Mouse (Mus musculus) urinary bladder, postnatal 4 days (tissue): ENCODE results near the gene Rad51d.
"Not testable (repeated sequence)": the region's sequence is repeated elsewhere in the genome, so short reads cannot be mapped to it uniquely, and the experiment has no call there.

ENCODE experiments used
- DNase-seq, 2 experiments: peaks; one replicate each; pipeline ENCODE4 v3.0.0; 2021 to 2022; ENCODE audit warnings: low spot score in 2 of 2

Rad51d gene

DNA sequence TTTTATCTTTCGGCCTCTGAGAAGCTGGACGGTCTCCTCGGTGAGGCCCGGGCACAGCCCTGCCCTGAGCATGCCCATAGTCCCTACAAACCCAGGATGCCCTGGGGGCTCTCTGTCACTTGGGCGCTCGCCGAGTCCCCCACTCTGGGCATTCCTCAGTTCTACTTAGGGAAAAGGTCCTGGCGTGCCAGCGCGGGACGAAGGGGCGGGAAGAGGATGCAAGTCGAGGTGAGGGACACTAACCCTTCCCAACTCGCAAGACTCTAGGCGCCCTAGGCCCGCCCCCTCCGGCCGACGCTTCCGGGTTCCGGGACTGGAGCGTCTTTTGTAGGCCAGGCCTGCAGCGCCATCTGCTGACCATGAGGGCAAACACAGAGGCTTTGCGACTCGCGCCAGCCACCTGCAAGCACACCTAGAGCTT is at the start of gene Rad51d:
Gene Rad51d (minus strand): TSS at position 273 of the 421 bp plus-strand sequence.
- DNase-seq: peak; percentile 88 to 94

DNA sequence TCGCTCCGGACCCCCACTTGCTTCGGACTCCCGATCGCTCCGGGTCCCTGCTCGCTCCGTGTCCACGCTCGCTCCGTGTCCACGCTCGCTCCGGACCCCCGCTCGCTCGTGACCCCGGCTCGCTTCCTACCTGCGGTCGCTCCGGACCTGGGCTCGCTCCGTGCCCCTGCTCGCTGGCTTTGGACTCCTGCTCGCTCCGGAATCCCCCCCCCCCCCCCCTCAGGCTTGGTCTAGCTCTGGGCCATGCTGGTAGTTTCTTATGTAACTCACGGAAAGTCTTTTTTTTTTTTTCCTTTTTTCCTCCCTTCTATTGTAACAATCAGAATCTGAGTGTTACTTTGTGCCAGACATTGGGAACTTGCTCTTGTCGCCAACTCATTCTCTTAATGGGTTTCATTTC is 42.8 kb upstream of the Rad51d start:
- DNase-seq: no peak

DNA sequence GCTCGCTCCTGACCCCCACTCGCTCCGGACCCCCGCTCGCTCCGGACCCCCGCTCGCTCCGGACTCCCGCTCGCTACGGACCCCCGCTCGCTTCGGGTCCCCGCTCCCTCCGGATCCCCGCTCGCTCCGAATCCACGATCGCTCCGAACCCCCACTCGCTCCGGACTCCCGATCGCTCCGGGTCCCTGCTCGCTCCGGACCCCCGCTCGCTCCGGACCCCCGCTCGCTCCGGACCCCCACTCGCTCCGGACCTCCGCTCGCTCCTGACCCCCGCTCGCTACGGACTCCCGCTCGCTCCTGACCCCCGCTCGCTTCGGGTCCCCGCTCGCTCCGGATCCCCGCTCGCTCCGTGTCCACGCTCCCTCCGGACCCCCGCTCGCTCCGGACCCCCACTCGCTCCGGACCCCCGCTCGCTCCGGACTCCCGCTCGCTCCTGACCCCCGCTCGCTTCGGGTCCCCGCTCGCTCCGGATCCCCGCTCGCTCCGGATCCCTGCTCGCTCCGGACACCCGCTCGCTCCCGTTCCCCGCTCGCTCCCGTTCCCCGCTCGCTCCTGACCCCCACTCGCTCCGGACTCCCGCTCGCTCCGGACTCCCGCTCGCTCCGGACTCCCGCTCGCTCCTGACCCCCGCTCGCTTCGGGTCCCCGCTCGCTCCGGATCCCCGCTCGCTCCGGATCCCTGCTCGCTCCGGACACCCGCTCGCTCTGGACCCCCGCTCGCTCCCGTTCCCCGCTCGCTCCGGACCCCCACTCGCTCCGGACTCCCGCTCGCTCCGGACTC is 41.4 kb upstream of the Rad51d start:
- DNase-seq: not testable (repeated sequence)

DNA sequence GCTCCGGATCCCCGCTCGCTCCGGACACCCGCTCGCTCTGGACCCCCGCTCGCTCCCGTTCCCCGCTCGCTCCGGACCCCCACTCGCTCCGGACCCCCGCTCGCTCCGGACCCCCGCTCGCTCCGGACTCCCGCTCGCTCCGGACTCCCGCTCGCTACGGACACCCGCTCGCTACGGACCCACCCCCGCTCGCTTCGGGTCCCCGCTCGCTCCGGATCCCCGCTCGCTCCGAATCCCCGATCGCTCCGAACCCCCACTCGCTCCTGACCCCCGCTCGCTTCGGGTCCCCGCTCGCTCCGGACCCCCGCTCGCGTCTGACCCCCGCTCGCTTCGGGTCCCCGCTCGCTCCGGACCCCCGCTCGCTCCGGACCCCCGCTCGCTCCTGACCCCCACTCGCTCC is 40.7 kb upstream of the Rad51d start:
- DNase-seq: not testable (repeated sequence)

DNA sequence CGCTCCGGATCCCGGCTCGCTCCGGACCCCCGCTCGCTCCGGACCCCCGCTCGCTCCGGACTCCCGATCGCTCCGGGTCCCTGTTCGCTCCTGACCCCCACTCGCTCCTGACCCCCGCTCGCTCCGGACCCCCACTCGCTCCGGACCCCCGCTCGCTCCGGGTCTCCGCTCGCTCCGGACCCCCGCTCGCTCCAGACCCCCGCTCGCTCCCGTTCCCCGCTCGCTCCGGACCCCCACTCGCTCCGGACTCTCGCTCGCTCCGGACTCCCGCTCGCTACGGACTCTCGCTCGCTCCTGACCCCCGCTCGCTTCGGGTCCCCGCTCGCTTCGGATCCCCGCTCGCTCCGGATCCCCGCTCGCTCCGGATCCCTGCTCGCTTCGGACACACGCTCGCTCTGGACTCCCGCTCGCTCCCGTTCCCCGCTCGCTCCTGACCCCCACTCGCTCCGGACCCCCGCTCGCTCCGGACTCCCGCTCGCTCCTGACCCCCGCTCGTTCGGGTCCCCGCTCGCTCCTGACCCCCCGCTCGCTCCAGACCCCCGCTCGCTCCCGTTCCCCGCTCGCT is 40.1 kb upstream of the Rad51d start:
- DNase-seq: not testable (repeated sequence)

DNA sequence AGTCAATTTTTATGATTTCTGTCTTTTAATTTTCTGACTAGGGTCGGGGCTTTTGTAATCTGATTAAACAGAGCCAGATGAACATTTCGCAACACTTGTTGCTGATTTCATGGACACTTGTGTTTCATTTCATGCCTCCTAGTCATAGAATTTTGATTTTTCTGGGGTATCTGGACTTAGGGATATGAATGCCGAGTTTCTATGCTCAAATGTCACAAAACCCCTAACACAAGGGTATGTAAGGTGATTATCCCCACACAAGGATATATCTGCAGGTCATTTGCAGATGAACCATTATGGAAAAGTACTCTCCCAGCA is 39.2 kb upstream of the Rad51d start:
- DNase-seq: no peak

DNA sequence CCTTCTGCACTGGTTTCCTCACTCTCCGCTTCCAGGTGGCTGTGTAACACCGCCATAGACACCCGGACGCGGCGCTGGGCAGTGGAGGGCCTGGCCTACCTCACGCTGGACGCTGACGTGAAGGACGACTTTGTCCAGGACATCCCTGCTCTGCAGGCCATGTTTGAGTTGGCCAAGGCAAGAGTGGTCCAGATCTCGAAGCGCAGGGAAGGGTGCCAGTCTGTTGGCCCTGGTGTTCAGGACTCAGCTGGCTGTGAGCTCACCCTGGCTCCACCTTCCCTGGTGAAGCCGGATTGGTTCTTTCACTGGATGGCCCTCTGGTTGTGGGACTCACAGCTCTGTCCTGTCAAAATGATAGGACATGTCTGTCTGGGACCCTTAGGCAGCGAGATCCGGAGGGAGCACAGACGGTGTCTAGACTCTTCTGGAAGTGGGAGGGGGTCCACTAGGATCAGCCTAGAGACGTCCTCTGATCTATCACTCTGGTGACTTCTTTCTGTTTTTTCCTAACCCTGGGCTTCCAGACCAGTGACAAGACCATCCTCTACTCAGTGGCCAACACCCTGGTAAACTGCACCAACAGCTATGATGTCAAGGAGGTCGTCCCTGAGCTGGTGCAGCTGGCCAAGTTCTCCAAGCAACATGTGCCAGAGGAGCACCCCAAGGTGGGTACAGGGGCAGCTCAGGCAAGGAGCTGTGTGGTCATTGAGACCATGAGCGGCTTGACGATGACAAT is 38.7 kb upstream of the Rad51d start:
- no peak for DNase-seq

DNA sequence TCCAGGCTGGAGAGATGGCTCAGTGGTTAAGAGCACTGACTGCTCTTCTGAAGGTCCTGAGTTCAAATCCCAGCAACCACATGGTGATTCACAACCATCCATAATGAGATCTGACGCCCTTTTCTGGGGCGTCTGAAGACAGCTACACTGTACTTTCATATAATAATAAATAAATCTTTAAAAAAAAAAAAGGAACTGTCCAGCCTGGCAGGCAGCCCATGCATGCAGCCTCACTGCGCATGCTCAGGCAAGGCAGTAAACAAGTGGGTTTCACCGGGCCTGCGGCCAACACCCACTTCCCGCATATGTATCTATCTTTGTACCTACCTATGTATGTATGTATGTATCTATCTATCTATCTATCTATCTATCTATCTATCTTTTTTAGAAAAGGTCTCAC is 33.5 kb upstream of the Rad51d start:
- not testable (repeated sequence) for DNase-seq

DNA sequence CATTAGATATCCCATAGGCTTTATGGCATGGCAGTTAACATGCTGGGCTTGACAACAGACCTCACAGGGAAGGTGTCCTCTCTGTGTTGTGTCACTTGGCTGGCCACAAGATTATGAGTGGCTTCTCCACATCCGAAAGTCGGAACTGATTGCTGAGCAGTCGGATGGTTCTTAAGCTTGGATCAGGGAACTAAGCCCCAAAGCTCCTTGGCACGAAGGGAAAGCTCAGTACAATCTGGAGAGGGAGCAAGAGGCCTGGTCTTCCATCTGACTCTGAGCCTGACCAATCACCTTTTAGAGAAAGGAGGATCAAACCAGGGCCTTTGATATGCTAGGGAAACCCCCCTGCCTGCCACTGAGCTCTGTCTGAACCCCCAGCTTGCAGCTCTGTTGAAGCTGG is 31.3 kb upstream of the Rad51d start:
- DNase-seq: no peak

DNA sequence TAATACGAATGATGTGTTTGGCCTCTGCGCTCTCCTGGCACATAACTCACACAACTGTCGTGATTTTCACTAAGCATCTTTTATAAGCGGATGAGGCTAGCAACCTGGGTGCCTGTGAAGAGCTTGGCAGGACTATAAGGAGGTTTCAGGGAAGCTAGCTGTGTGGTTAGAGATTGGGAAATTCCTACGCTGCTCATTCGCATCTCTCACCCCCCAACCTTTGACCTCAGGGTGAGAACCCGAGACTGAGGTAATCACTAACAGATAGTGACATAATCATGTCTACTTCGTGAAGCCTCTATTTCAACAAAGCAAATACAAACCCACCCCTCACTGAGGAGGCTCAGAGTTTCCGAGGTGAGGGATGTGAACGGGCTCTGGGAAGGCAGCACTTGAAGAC is 30.4 kb upstream of the Rad51d start:
- no peak for DNase-seq

DNA sequence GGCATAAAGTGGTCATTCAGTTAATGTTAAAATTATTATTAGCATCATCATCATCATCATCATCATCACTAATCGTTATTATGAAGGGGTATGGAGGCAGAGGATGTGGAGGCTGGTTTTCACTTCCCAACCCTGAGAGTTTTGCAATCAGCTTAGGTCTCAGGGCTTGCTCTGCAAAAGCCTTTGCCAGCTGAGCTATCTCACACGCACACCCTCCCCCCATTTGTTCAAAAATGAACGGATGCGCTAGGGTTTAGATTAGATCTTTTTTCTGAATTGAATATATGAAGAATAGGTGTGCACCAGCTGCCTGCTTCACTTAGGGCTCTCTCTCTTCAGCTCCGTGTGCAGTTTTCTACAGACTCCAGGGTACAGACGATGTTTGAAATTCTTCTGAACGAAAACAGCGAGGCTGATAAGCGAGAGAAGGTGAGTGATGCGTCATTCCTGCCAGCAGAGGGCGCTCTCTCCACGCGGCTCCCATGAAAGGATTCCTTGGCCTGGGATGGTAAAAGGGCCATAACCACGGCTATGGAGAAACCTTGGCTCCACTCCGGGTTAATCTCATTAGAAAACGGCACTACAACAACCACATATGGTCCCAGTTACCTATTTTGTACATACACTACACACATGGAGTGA is 24.4 kb upstream of the Rad51d start:
- peak in 1 of 2 experiments; percentile 39 for DNase-seq

DNA sequence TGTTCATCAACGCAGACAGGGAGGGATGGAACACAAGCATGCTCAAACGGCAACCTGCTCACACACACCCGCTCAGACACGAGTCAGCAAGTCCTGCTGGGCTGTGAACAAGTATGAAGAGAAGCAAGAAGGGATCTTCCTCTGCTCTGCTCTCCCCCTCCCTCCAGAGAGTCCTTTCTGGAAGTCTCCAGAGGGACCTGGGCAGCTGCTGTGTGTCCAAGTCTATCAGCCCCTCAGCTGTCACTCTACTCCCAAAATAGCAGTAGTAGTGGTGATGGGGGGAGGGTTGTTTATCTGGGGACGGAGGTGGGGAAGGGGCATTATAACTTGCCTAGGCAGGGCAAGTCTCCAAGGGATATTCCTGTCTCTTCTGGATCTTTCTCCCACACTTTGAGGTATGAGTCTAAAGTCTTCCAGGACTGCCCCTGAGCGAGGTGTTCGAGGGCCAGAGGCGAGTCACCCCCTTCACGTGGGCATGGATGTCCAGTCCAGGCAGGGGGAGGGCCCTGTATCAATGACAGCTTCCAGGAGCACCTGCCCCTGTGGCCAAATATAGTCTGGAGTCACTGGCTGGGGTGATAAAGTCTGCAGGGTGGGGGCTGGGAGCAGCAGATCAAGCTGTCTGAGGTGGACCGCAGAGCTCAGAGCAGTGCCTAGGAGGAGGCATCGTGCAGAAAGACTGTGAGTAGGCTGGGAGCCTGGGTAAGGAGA is 20.4 kb upstream of the Rad51d start:
- DNase-seq: peak in 1 of 2 experiments; percentile 15

DNA sequence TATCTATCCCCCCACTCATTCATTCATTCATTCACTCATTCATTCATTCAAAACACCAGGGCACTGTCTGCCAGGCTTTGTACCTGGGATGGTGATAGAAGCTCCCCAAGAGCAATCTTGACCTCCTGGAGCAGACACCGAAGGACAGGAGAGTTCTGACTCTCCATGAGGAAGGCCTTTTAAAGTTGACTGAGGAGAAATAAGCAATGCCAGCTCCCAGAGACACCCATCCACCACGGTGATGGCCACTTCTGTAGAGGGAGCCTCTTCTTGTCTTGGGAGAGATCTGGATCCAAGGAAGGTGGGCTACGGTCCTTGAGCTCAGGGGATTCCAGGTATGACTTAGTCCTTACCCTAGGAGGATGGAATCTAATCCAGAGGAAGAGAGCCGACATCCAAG is 19.8 kb upstream of the Rad51d start, which contains the start of gene Unc45b:
Gene Unc45b (plus strand): TSS at position 301 of the 400 bp plus-strand sequence.
- no peak for DNase-seq

DNA sequence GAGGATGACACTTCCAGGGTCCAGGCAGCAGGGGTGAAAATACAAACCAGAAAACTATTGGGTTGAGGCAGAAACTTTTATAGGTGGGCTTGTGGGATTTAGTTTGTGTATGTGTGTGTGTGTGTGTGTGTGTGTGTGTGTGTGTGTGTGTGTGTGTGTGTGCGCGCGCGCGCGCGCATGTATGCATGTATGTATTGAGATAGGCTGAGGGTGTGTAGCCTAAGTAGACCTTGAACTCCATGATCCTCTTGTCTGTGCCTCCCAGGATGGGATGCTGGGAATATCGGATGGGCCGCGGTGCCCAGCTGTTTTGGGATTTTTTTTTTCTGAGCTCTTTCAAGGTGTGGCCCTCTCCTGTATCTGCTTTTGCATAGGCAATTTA is 18.2 kb upstream of the Rad51d start:
- no peak for DNase-seq

DNA sequence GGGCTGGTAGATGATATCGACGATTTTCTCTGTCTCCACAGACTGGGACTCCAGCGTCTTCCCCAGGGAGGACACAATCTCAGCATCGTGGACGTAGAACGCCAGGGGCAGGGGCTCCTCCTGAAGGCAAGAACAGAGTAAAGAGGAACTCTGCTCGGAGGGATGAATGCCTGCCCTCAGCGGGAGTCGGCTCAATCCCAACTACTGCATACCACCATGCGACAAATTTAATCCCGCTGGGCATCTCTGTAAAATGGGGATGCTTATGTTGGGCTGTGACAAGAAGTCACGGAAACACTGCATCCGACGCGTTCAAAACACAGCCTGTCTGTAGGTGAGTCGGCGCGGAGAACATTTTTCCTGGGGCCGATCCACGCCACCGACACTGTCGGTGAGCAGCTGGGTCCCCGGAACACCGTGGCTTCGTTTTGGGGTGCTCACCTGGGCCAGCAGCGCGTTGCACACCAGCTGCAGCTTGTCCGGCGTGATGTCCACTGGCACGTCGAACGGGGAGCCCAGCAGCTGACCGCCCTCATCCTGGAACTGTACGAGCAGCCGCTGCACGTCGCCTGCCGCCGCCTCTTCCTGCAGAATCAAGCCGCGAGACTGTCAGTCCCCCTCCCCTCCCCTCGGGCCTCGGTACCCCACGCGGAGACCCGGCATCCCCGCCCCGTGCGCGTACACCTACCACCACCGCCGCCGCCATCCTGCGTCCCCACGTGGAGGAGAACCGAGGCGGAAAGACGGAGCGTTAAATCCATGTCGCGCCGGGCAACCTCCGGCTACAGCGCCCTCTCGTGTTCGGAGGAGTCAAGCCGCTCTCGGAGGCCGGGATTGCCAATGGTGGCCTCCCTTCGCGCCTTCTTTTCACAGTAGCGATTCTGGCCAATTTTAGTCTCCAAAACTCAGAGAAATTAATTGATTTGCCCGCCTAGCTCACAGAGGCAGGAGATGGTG is 17.5 kb upstream of the Rad51d start, which contains the start of gene Nle1:
Gene Nle1 (minus strand): TSS at position 761 of the 957 bp plus-strand sequence.
- peak; percentile 87 to 96 for DNase-seq

DNA sequence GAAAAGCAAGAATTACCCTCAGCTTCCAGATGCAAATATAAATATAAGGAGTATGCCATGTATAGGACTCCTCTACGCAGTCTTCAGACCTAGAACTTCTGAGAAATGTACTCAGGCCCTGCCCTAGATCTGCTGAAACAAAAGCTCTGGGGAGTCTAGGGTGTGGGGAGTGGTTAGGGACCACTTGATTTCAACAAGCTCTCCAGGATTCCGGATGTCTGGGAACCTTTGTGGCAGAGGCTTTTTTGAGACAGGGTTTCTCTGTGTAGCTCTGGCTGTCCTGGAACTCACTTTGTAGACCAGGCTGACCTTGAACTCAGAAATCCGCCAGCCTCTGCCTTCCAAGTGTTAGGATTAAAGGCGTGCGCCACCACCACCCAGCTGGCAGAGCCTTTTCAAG is 15.4 kb upstream of the Rad51d start:
- no peak for DNase-seq

DNA sequence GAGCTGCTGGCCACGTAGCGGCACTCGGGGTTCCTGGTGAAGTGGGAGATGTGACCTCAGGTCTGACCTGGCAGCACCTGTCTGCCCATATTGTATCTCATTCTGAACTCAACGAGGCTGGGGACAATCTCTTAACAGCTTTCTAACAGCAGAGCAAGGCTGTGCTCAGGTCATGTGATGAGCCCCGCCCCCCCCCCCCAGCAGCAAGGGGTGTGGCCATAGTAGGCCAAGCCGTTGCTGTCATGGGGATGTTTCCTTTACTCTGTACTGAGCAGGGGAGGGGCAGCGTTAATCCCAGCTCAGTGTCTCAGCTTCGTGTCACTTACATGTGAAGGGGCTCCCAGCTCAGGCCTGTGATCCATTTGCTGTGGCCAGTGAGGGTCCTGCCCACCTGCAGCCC is 14.5 kb upstream of the Rad51d start:
- DNase-seq: no peak

DNA sequence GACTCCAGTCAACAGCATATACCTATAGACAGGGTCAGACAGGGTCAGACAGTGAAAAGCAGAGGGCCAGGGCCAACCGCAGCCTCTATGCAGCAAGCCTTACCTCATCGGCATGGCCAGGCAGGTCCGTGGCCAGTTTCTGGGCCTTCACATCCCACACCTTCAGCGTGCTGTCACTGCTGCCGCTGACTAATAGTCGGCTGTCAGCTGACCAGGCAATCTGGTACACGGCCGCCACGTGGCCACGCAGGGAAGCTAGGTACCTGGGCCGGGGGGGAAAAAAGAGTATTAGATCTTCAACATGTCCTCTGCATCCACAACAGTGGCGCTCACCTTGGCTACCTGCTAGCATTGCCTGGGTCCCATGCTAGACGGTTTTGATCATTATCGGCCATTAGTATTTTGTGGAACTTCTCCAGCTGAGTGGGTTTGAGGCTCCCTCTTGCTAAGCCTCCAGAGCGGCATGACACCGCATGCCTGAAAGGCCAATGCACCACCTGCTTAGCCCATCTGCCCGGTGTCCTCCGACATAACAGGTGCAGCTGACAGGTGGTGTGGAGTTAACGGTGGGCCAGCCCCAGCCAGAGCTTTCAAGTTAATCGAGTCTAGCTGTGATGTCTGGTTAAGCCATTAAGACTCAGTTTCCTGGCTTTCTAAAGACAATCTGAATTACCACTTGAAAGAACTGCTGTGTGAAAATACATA is 11.3 kb upstream of the Rad51d start:
- DNase-seq: no peak

DNA sequence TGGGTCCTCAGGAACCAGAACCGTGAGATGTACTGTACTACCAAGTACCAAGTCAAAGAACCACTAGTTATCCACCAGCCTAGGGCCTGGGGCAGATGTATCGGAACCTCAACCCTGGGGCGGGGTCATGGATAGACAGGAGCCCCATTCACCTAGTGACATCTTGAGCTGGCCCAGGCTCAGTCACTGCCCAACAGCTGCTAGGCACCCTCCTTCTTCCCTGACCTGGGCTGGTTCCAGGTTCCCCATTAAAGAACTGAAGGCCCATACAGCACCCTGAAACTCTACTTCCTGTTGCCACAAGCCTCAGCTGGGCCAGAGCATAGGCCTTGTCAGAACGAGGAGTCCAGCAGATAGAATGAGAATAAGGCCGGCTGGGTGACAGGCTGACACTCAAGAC is 9.3 kb upstream of the Rad51d start:
- no peak for DNase-seq

DNA sequence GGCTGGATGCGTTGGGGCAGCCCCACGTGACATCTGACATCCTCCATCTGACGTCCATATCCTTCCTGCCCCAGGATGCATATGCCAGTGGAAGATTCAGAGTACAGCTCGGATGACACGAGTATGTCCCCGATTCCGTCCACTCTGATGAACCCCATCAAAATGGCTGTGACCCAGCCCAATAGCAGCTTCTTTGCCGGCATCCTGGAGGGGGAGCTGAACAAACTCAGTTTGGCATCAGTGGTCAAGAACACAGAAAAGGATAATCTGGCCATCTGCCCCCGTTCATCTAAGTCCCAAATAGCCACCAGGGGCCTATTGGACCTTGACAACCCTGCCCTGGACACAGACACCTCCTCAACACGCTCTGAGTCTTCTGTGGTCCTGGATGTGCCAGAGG is 7.1 kb upstream of the Rad51d start:
- DNase-seq: no peak
